Mouse (Mus musculus): ENCODE results near the gene Sema3a.
A peak's percentile ranks its signal among the peaks of the same experiment; 100 is the strongest.

Gene Sema3a

GRCm38 (mm10) chr5:13125241-13125692, at the start of gene Sema3a:
Gene Sema3a (plus strand): TSS chr5:13125414.
- no peak for DNase-seq (ENCODE audit: low read depth, low spot score)

- no peak for DNase-seq (ENCODE audit: low read depth, low spot score)
These were observed 40.3 kb upstream of the Sema3a start for GRCm38 (mm10) chr5:13084777-13085439.

GRCm38 (mm10) chr5:13090431-13090830, 34.8 kb upstream of the Sema3a start:
- no peak for DNase-seq (ENCODE audit: low read depth, low spot score)

GRCm38 (mm10) chr5:13109522-13109921, 15.7 kb upstream of the Sema3a start:
- no peak for DNase-seq (ENCODE audit: low read depth, low spot score)

GRCm38 (mm10) chr5:13117236-13117635, 8.0 kb upstream of the Sema3a start:
- no peak for DNase-seq (ENCODE audit: low read depth, low spot score)

GRCm38 (mm10) chr5:13125757-13126156, 543 bp downstream of the Sema3a start:
- DNase-seq (ENCODE audit: low read depth, low spot score): no peak

GRCm38 (mm10) chr5:13126196-13126595, 982 bp downstream of the Sema3a start:
- DNase-seq (ENCODE audit: low read depth, low spot score): no peak

- DNase-seq (ENCODE audit: low read depth, low spot score): no peak
These were observed 1.9 kb downstream of the Sema3a start for GRCm38 (mm10) chr5:13127121-13127520.

GRCm38 (mm10) chr5:13144733-13145457, 19.7 kb downstream of the Sema3a start:
- DNase-seq (ENCODE audit: low read depth, low spot score): no peak

- DNase-seq (ENCODE audit: low read depth, low spot score): no peak
These were observed 24.7 kb downstream of the Sema3a start for GRCm38 (mm10) chr5:13149909-13150308.

GRCm38 (mm10) chr5:13151002-13151401, 25.8 kb downstream of the Sema3a start:
- no peak for DNase-seq (ENCODE audit: low read depth, low spot score)

GRCm38 (mm10) chr5:13157761-13158612, 32.8 kb downstream of the Sema3a start:
- no peak for DNase-seq (ENCODE audit: low read depth, low spot score)

GRCm38 (mm10) chr5:13182186-13182585, 57.0 kb downstream of the Sema3a start:
- peak; percentile 4 for DNase-seq (ENCODE audit: low read depth, low spot score)

GRCm38 (mm10) chr5:13197886-13198285, 72.7 kb downstream of the Sema3a start:
- DNase-seq (ENCODE audit: low read depth, low spot score): no peak

- DNase-seq (ENCODE audit: low read depth, low spot score): no peak
These were observed 74.5 kb downstream of the Sema3a start for GRCm38 (mm10) chr5:13199709-13200108.

GRCm38 (mm10) chr5:13255353-13255752, 130.1 kb downstream of the Sema3a start:
- DNase-seq (ENCODE audit: low read depth, low spot score): no peak

- DNase-seq (ENCODE audit: low read depth, low spot score): no peak
These were observed 131.1 kb downstream of the Sema3a start for GRCm38 (mm10) chr5:13256321-13256720.

- no peak for DNase-seq (ENCODE audit: low read depth, low spot score)
These were observed 137.9 kb downstream of the Sema3a start for GRCm38 (mm10) chr5:13263087-13263486.

GRCm38 (mm10) chr5:13263539-13263938, 138.3 kb downstream of the Sema3a start:
- no peak for DNase-seq (ENCODE audit: low read depth, low spot score)

GRCm38 (mm10) chr5:13312667-13313066, 187.5 kb downstream of the Sema3a start:
- no peak for DNase-seq (ENCODE audit: low read depth, low spot score)

GRCm38 (mm10) chr5:13313977-13314376, 188.8 kb downstream of the Sema3a start:
- no peak for DNase-seq (ENCODE audit: low read depth, low spot score)

Measured in skeletal muscle tissue, adult 2 months (tissue).